Mouse (Mus musculus): ENCODE measurements around the gene Mdm2. TPM values are rescaled to one million over a fixed set of nuclear protein-coding genes. Genes with fewer than 3 reads are reported as not detected.

The Mdm2 gene
- polyA plus RNA-seq, 1 experiment: 41.8 TPM

- Histone ChIP-seq H3K36me3 (replicated peaks; ENCODE audit: low read length) (no peaks in the 10 kb centered on the region), H3K9me3 (peaks cover 1% of the 10 kb centered on the region; the same call in 1 of the 2 replicates), H3K27me3 (replicated peaks) (peaks cover 15% of the 10 kb centered on the region), H3K4me1 (peaks cover 22% of the 10 kb centered on the region), H3K4me3 (replicated peaks) (no peak overlapping the region)
- TF ChIP-seq GATA1 (IDR thresholded peaks at IDR 0.05; ENCODE audit: borderline replicate concordance, low read length): no peak
- TF ChIP-seq FLI1 (IDR thresholded peaks at IDR 0.05; ENCODE audit: low read length): no peak
Observed at GRCm38 (mm10) chr10:117679029-117679686, 31.4 kb downstream of the Mdm2 start.

- H3K4me1 ChIP-seq: peaks cover 19% of the 10 kb centered on the region
- TF ChIP-seq FLI1 (IDR thresholded peaks at IDR 0.05; ENCODE audit: low read length): no peak
- TF ChIP-seq GATA1 (IDR thresholded peaks at IDR 0.05; ENCODE audit: borderline replicate concordance, low read length): no peak
- no peak overlapping the region for H3K4me3 ChIP-seq (replicated peaks)
- H3K36me3 ChIP-seq (replicated peaks; ENCODE audit: low read length): no peaks in the 10 kb centered on the region
- peaks cover 15% of the 10 kb centered on the region for H3K27me3 ChIP-seq (replicated peaks)
- H3K9me3 ChIP-seq: peaks cover 5% of the 10 kb centered on the region; the same call in 1 of the 2 replicates
Observed at GRCm38 (mm10) chr10:117678357-117678756, 32.2 kb downstream of the Mdm2 start.

DNA sequence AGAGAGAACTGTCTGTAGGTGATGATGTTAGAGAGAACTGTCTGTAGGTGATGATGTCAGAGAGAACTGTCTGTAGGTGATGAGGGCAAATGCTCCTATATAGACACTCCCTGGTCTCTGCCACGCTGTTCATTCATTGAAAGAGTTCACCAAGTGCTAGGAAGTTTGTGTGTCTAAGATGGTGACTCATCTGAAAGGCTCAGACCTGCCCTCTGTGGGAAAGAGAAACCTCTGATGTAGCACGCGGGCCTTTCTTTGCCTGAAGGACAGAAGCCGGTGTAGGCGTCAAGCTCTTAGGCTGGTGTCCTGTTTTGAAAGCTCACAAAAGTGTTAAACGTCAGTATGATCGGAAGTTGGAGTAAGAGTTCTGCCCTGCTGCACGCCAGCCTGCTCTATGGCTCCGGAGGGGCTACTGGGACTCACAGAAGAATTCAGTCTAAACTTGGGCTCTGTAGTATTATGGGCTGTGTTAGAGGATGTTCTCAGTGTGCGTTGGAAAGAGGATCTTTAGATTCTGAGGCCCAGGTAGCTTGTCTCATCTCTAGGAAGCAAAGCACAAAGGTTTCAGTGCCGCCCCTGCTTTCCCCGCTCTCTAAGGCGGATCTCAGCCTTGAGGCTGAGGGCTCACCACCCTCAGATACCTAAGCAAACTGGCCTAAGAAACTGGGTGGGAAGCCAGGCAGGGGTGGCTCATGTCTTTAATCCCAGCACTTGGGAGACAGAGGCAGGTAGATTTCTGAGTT is 32.9 kb downstream of the Mdm2 start:
- no peak overlapping the region for H3K4me3 ChIP-seq (replicated peaks)
- H3K27me3 ChIP-seq (replicated peaks): peaks cover 18% of the 10 kb centered on the region
- no peaks in the 10 kb centered on the region for H3K36me3 ChIP-seq (replicated peaks; ENCODE audit: low read length)
- peaks cover 19% of the 10 kb centered on the region for H3K4me1 ChIP-seq
- peaks cover 5% of the 10 kb centered on the region; the same call in 1 of the 2 replicates for H3K9me3 ChIP-seq
- TF ChIP-seq GATA1 (IDR thresholded peaks at IDR 0.05; ENCODE audit: borderline replicate concordance, low read length) (no peak), FLI1 (IDR thresholded peaks at IDR 0.05; ENCODE audit: low read length) (no peak)

DNA sequence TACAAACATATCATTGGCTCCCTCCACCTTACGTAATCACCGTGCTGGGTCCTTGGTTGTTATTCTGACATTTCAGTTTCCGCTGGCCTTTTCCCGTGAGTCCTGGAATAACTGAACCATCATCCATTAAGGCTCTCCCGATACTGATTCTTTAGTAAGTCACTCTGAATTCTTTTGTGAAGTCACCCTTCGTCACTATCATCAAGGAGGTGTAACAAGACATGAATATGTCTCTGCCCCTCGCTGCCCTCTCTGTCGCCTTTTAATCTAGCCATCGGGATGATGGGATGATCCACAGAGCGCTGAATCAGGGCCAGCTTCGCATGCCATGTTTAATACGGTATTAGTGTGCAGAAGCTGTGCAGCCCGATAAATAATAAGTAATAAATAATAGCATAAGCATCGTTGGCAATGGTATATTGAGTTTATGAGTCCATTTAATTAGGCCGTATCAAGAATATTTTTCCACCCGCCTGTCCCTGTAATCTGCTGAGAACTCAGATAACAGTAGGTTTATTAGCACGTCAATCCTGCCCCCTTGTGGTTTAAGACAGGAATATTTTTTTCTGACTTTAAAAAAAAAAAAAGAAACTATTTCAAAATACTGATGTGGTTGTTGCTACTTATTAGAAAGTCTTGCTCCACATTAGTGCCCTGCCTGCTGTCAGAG is 33.8 kb downstream of the Mdm2 start:
- H3K36me3 ChIP-seq (replicated peaks; ENCODE audit: low read length): no peaks in the 10 kb centered on the region
- peaks cover 19% of the 10 kb centered on the region for H3K4me1 ChIP-seq
- peak overlapping the region; percentile 54 for H3K4me3 ChIP-seq (replicated peaks)
- H3K27me3 ChIP-seq (replicated peaks): peaks cover 22% of the 10 kb centered on the region
- TF ChIP-seq GATA1 (IDR thresholded peaks at IDR 0.05; ENCODE audit: borderline replicate concordance, low read length): no peak
- no peak for TF ChIP-seq FLI1 (IDR thresholded peaks at IDR 0.05; ENCODE audit: low read length)
- H3K9me3 ChIP-seq: peaks cover 5% of the 10 kb centered on the region; the same call in 1 of the 2 replicates

DNA sequence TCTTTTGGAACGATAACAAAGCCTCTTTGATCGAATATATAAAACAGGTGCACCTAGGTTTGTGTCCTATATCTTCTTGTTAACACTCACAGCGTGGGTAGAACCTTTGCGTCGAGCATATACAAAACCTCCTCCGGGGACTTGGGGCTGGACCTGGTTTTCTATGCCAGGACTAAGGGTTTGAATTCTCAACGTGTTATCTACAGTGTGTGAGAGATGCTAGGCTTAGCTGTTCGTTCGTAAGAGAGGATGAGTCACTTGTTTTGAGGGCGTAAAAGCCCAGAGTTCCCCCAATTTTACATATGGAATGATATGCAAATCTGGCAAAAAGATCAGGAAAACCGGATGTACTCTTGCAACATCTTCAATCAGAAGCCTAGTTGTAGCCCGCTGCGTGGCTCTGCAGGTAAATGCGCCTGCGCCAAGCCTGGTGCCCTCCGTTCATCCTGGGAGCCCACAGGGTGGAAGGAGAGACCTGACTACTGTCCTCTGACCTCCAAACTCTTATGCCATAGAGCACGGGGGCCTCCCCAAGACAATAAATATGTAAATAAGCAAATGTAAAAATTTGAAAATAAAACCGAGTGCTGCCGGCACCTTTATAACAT is 34.4 kb downstream of the Mdm2 start:
- Histone ChIP-seq H3K9me3 (peaks cover 5% of the 10 kb centered on the region; the same call in 1 of the 2 replicates), H3K36me3 (replicated peaks; ENCODE audit: low read length) (no peaks in the 10 kb centered on the region), H3K4me1 (peaks cover 19% of the 10 kb centered on the region), H3K27me3 (replicated peaks) (peaks cover 20% of the 10 kb centered on the region), H3K4me3 (replicated peaks) (peak overlapping the region; percentile 57)
- TF ChIP-seq GATA1 (IDR thresholded peaks at IDR 0.05; ENCODE audit: borderline replicate concordance, low read length) (no peak), FLI1 (IDR thresholded peaks at IDR 0.05; ENCODE audit: low read length) (no peak)

- H3K9me3 ChIP-seq: peaks cover 5% of the 10 kb centered on the region; the same call in 1 of the 2 replicates
- H3K36me3 ChIP-seq (replicated peaks; ENCODE audit: low read length): no peaks in the 10 kb centered on the region
- peaks cover 20% of the 10 kb centered on the region for H3K27me3 ChIP-seq (replicated peaks)
- TF ChIP-seq FLI1 (IDR thresholded peaks at IDR 0.05; ENCODE audit: low read length) (no peak), GATA1 (IDR thresholded peaks at IDR 0.05; ENCODE audit: borderline replicate concordance, low read length) (no peak)
- peak overlapping the region; percentile 14 for H3K4me3 ChIP-seq (replicated peaks)
- peaks cover 19% of the 10 kb centered on the region for H3K4me1 ChIP-seq
Observed at GRCm38 (mm10) chr10:117675096-117676035, 35.2 kb downstream of the Mdm2 start.

DNA sequence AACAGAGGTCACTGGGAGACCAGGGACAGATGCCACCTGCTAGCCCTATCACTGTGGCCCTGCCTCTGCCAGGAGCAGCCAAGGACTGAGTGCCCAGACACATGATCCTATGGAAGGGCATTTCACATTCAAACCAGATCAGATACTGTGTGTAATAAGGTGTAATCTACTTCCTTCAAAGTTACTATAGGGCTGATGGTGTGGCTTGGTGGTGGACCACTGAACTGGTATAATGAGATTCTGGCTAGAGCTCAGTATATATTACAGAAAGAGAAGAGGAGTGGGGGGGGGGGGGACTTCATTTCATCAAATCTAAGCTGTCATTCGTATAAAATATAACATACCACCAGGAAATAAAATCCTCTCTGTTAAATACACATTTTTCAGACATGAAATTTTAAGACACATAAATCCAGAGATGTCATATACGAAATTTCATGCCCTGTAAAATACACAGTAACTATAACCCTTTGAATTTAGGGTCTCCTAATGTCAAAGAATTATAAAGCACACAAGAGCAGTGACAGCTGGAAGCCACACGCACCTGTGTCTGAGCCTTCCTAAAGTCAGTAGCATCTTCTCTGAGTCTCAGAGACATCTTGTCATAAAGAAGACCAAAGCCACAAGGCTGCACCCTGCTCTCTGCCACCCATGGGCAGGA is 36.1 kb downstream of the Mdm2 start:
- Histone ChIP-seq H3K4me3 (replicated peaks) (no peak overlapping the region), H3K36me3 (replicated peaks; ENCODE audit: low read length) (no peaks in the 10 kb centered on the region), H3K27me3 (replicated peaks) (peaks cover 20% of the 10 kb centered on the region), H3K9me3 (peaks cover 5% of the 10 kb centered on the region; the same call in 1 of the 2 replicates), H3K4me1 (peaks cover 19% of the 10 kb centered on the region)
- no peak for TF ChIP-seq FLI1 (IDR thresholded peaks at IDR 0.05; ENCODE audit: low read length)
- no peak for TF ChIP-seq GATA1 (IDR thresholded peaks at IDR 0.05; ENCODE audit: borderline replicate concordance, low read length)

GRCm38 (mm10) chr10:117673913-117674312 is 36.6 kb downstream of the Mdm2 start:
- no peak overlapping the region for H3K4me3 ChIP-seq (replicated peaks)
- TF ChIP-seq GATA1 (IDR thresholded peaks at IDR 0.05; ENCODE audit: borderline replicate concordance, low read length): no peak
- no peak for TF ChIP-seq FLI1 (IDR thresholded peaks at IDR 0.05; ENCODE audit: low read length)
- peaks cover 20% of the 10 kb centered on the region for H3K27me3 ChIP-seq (replicated peaks)
- peaks cover 19% of the 10 kb centered on the region for H3K4me1 ChIP-seq
- no peaks in the 10 kb centered on the region for H3K36me3 ChIP-seq (replicated peaks; ENCODE audit: low read length)
- H3K9me3 ChIP-seq: peaks cover 5% of the 10 kb centered on the region; the same call in 1 of the 2 replicates
